Mouse (Mus musculus): ENCODE data around the gene Ehmt2.
"Not testable (repeated sequence)": the region's sequence is repeated elsewhere in the genome, so short reads cannot be mapped to it uniquely, and the experiment has no call there.

Ehmt2 gene

DNA sequence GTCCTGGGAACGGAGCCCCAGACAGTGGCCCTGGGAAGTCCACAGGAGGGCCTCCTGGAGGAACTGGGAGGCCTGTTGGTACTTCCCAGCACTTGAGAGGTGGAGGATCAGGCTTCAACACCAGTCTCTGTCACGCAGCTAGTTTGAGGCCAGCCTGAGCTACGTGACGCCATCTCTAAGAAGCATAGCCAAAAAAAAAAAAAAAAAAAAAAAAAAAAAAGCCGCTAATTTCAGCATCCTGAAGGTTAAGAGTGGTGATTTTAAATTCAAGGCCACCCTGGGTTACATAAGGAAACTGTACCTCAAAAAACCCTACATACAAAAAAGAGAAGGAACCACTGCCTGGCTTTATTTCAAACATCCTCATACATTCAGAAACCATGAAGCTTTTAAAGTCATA lies 26.0 kb downstream of the Ehmt2 start:
- in situ Hi-C loops (cut with MboI), result no loop called here

DNA sequence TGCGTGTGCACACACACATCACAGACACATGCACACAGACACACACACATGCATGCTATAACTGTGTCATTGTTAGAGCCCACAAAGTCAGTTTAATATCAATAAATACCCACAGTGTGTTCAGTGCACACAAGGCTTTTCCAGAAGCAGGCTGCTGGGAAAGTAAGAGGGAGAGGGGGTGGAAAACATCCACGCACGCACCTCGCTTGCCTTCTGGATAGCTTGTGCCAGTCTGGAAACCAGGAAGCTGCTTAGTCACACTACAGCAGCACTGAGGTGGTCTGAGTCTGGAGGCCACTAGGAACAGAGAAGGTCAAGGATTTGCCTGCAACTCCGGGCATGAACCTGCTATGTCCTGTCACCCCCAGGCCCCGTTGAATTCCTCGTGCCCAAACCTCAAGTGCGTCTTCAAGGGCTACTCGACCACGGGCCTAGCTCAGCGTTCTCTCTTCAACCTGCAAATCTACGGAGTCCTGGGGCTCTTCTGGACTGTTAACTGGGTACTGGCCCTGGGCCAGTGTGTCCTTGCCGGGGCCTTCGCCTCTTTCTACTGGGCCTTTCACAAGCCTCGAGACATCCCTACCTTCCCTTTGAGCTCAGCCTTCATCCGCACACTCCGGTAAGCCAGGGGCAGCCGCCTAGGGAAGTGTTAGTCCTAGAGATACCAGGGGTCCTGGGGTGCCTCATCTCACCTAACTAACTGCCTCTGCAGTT lies 29.2 kb downstream of the Ehmt2 start:
- in situ Hi-C loops (cut with MboI), result no loop called here

DNA sequence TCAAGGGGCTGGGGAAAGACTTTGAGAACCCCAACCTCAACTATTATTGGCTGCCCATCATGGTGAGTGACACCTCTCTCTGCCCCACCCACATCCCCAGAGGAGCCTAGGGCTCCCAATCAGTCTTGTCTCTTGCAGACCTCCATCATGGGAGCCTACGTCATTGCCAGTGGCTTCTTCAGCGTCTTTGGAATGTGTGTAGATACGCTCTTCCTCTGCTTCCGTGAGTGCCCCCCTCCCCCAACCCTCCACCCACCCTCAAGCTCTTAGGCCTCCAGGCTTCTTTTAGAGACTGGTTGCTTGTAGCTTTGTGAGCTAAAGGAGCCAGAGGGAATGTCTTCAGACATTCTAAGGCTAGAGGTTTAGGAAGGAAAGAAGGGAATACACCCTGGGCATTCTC lies 30.6 kb downstream of the Ehmt2 start:
- in situ Hi-C loops (cut with MboI), result no loop called here

DNA sequence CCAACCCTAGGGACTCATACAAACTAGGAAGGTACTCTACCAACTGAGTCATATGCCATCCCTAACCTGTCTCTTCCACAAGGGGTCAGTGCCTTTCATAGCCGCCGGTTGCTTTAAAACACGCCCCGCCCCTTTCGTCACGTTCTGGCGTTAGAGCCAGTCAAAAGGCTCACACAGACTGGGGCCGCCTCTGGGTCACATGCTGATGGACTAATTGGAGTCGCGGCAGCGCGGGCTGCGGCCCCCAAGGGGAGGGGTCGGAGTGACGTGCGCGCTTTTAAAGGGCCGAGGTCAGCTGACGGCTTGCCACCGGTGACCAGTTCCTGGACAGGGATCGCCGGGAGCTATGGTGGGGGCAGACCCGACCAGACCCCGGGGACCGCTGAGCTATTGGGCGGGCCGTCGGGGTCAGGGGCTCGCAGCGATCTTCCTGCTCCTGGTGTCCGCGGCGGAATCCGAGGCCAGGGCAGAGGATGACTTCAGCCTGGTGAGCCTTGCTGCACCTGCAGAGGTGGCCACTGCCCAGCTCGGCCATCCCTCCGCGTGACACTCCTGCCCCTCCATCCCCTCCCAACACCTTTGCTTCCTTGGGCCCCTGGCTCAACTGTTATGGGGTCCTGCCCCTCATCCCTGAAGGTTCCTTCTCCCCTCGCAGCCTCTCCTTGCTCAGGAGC lies 32.9 kb downstream of the Ehmt2 start, which contains the start of gene Neu1:
TSS of gene Neu1 (plus strand) at position 193 of the 674 bp plus-strand sequence.
- in situ Hi-C loops (cut with MboI), result no loop called here

DNA sequence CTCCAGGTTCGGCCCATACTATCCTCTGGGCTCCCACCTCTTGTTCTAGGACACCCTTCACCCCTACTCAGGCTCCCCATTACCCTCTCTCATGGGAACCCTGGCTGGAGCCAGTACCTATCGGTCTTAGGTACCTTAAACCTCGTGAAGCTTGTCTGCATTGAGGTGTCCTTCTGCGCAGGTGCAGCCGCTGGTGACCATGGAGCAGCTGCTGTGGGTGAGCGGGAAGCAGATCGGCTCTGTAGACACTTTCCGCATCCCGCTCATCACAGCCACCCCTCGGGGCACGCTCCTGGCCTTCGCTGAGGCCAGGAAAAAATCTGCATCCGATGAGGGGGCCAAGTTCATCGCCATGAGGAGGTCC lies 33.4 kb downstream of the Ehmt2 start:
- in situ Hi-C loops (cut with MboI), result no loop called here

DNA sequence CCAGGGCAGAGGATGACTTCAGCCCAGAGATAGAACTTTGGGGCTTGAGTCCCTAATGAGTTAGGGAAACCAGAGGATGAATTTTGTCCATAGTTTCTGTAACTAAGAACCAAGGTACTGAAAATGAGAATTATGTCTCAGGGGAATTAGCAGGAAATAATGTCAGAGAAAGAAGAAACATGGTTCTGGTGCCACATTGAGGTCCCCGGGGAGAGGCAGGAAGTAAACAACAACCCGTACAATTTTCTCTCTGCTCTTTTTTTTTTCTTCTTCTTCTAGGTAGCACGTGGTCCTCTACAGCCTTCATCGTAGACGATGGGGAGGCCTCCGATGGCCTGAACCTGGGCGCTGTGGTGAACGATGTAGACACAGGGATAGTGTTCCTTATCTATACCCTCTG lies 34.0 kb downstream of the Ehmt2 start:
- in situ Hi-C loops (cut with MboI), result no loop called here

DNA sequence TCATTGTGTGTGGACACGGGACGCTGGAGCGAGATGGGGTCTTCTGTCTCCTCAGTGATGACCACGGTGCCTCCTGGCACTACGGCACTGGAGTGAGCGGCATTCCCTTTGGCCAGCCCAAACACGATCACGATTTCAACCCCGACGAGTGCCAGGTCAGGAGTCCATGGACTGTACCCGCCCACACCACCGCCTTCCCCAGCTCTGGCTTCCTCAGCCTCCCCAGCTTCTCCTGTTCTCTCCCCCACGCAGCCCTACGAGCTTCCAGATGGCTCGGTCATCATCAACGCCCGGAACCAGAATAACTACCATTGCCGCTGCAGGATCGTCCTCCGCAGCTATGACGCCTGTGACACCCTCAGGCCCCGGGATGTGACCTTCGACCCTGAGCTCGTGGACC lies 35.8 kb downstream of the Ehmt2 start:
- in situ Hi-C loops (cut with MboI), result no loop called here

DNA sequence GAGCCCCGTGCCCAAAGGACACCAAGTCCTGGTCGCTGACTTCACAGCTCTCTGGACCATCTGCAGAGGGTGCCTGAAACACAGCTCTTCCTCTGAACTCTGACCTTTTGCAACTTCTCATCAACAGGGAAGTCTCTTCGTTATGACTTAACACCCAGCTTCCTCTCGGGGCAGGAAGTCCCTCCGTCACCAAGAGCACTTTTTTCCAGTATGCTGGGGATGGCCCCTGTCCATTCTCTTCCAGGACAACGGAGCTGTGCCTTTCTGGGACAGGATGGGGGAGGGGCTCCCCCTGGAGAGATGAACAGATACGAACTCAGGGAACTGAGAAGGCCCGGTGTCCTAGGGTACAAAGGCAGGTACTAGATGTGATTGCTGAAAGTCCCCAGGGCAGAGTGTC lies 36.6 kb downstream of the Ehmt2 start:
- in situ Hi-C loops (cut with MboI), result no loop called here

DNA sequence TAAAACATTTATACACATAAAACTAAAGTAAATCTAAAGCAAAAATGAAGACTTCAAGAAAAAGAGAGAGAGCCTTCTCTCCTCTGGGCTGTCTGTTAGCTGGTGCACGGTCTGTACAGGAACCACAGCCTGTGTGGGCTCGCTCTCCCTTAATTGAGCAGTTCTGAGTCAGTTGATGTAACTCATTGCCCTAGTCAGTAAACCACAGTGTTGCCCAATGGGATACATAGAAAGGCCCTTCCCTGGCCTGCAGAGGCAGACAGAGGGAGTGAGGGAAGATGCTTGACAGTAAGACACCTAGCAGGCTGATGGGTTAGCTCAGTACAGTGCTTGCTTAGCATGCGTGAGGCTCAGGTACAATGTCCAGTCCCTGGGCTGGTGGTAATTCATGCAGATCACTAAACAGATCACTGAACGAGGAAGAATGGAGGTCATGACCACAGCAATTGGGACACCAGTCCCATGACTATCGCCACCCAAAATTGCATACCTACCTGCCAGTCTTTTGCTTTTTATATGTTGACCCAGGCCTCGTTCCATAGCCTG lies 39.8 kb downstream of the Ehmt2 start:
- in situ Hi-C loops (cut with MboI), result no loop called here

DNA sequence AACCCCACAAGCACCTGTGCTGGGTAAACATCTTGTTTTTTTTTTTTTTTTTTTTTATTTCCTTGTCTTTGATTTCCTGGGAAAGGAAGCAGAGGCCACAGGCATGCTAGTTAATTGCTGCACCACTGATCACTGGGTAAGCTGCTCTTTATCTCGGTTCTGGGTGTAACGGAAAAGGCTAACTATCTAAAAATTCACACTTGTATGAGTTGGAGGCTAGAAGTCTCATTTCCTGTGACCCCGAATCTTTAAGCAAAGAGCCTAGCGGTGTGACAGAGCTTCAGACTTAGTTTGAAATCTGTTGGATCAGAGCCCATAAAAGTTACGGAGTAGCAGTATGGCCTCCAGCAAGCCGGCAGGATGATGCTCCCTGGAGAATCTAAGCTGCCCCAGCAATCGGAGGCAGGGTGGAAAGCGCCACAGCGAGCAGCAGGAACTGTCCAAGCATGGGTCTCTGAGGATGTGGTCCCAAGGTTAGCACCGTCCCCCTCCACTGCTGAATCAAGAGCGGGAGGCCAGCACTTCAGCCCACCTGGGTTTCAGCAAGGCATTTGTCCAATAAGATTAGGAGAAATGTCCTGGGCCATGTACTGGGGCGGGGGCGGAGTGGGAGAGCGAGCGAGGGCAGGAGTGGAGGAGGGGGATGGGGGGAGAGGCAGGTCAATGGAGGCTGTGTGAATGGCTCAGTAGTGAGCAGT lies 43.2 kb downstream of the Ehmt2 start:
- in situ Hi-C loops (cut with MboI), result no loop called here

DNA sequence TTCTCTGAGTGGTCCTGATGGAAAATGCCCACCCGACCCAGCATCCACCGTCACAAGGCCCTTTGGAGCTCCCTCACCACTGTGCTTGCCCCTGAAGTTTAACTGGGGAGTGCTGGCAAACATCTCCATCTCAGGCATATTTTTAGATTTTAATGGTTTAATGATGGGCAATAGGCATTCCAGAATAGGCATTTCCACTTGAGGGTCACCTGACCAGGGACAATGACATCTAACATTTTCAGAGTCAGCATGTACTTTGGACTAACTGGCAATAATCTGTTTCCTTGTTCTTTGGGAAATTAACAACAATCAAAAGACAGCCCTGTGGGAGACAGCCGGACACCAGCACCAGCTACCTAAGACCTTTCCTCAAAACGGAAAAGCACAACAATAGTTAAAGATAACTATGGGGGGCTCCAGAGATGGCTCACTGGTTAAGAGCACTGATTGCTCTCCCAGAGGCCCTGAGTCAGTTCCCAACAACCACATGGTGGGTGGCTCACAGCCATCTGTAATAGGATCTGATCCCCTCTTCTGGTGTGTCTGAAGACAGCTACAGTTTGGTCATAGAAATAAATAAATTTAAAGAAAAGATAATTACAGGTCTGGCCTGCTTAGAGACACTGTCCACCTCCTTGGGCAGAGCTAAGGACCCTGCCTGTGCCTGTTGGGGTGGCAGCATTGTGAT lies 45.0 kb downstream of the Ehmt2 start:
- in situ Hi-C loops (cut with MboI), result no loop called here

DNA sequence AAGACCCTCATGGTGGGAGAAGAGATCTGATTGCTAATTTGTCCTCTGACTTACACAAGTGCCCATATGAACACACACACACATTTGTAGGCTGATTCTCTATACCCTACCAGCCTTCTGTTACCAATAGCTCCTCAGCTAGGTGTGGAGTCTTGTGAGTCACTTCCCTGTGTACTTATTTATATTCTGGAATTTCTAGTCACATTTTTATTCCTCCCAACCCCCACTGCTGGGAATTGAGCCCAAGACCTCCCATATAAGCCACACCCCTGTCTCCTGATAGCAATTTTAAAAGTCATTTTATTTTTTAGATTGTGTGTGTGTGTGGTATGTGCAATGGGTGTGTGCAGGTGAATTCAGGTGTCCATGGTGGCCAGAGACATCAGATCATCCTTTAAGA lies 46.1 kb downstream of the Ehmt2 start:
- in situ Hi-C loops (cut with MboI), result no loop called here

DNA sequence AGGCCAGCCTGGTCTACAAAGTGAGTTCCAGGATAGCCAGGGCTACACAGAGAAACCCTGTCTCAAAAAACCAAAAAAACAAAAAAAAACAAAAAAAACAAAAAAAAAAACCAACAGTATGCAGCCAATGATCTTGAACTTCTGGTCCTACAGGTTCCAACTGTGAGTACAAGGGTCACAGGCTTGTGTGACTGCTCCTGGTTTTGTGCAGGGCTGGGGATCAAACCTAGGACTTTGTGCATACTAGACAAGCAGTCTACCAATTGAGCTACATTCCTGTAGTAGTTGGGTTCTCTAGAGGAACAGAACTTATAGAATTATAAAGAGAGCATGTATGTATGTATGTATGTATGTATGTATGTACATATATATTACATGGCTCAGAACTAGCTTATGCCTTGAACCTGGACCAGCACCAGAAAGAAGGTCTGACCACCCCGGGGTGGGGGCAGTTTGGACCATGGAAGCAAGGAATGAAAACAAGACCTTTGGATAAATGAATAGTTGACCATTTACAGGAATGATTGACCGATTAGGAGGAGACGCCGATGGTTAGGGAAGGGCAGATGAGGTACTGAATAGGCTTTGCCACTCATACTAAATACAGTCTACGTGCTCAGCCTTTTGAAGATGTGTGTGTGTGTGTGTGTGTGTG lies 48.3 kb downstream of the Ehmt2 start:
- in situ Hi-C loops (cut with MboI), result no loop called here

DNA sequence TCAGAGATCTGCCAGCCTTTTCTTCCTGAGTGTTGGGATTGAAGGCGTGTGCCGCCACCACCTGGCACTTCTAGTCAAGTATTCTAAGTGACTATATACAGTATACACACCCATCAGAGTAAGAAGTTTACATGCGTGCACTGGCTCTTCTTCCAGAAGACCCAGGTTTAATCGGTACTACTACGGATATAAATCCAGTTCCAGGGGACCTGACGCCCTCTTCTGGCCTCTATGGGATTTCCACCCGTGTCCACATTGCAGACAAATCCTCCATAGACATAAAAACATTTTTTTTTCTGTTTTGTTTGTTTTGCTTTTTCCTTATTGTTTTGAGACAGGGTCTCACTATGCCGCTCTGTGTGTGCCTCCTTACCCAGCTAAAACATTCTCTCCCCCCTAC lies 49.3 kb downstream of the Ehmt2 start:
- in situ Hi-C loops (cut with MboI), result no loop called here

DNA sequence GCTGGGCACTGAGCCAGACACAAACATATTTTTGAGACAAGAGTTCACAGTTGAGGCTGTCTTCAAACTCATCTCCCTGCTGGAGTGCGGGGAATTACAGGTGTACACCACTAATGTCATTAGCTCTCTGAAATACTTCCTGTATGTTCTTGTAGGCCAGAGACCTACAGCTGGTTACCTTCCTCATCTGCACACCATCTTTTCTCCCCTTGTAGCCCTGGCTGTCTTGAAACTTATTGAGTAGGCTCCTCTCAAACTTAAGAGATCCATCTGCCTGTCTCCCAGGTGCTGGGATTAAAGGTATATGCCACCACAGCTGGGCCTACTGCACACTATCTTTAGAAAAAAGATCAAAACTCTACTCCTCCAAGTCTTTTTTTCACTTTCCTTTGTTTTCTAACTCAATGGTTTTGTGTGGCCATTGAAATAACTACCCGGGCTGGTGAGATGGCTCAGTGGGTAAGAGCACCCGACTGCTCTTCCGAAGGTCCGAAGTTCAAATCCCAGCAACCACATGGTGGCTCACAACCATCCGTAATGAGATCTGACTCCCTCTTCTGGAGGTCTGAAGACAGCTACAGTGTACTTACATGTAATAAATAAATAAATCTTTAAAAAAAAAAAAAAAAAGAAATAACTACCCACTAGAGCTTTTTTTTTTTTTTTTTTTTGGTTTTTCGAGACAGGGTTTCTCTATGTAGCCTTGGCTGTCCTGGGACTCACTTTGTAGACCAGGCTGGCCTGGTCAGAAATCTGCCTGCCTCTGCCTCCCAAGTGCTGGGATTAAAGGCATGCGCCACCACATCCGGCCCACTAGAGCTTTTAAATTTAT lies 50.7 kb downstream of the Ehmt2 start:
- in situ Hi-C loops (cut with MboI), result not testable (repeated sequence)

DNA sequence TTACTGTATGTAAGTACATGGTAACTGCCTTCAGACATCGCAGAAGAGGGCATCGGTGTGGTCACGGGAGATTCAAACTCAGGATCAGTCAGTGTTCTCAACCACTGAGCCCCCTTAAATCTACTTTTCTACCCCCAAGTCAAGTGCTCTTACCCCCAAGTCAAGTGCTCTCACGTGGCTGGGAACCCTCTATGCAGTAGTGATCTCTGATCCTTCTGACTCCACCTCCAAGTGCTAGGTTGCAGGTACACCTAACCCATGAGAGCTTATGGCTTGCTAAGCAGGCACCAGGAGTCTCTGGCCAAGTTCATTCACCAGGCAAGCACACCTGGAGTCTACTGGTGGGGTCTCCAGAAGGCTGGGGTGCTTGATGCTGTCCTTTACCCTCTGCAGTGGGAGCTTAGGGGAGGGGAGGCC lies 51.3 kb downstream of the Ehmt2 start:
- in situ Hi-C loops (cut with MboI), result no loop called here

DNA sequence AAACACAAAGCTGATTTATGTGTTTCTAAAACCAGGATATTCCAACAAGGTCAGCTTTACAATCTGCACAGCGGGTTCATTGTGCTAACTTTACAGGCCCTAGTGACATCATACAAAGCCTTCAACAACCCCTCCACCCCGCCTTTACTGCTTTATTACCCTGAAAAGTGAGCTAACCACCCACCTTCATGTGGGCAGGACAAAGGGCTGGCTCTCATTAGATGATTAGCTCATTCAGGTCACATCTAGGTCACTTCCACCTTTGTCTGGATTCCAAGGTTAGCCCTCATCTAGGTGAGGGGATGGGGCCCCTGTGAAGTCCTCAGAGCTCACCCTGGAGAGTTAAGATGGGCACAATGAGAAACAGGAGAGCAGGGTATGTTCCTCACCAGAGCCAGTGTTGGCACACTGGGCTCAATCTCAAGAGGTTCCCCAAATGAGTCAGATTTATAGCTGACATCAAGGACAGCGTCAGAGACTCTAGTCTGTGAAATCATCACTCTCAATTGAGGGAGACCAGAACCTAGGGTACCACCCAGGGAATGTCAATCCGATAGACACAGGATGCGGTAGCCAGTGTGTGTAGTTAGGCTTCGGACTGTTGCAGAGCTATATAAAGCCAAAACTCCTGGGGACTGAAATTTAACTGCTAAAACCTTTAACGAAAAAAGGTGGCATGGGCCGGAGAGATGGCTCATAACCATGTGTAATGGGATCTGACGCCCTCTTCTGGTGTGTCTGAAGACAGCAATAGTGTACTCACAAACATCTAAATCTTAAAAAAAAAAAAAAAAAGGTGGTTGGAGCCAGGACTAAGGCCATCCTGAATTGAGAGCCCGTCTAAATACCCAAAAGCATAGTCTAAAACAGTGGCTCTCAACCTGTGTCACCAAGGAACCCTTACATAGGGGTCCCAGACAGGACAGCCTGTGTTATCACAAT lies 52.5 kb downstream of the Ehmt2 start:
- in situ Hi-C loops (cut with MboI), result no loop called here

DNA sequence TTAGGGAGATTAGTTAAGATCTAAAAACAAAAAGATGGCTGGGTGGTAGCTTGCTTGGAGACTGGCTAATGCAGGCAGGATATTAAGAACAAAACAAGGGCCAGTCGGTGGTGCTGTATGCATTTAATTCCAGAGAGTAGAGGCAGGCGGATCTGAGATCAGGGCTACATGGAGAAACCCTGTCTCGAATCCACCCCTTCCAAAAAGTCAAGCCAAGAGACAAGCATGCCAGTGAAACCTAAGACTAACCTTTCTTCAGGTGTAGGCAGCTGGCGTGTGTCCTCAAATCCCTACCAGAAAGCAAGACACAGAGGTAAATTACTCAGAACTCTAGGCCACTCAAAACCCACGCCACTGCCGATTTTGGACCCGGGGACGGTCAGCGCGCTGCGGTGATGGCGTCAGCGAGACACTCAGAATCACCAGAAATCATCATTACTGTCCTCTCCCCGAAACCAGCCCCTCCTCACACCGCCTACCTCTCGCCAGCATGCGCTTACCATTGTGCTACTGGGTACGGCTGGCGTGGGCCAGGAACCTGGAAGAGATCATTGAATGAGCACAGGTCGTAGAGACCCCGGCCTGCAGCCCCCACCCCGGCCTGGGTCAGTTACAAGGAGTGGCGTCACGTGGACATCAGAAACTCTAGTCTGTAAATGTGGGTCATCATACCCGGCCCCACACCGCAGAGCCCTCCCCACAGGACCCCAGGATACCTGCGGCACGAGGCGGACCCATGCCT lies 53.5 kb downstream of the Ehmt2 start:
- in situ Hi-C loops (cut with MboI), result no loop called here

Measured in mature B cell (primary cell).